Comparison of ENCODE assay signal across 8 mouse cellular contexts in the genomic region with DNA sequence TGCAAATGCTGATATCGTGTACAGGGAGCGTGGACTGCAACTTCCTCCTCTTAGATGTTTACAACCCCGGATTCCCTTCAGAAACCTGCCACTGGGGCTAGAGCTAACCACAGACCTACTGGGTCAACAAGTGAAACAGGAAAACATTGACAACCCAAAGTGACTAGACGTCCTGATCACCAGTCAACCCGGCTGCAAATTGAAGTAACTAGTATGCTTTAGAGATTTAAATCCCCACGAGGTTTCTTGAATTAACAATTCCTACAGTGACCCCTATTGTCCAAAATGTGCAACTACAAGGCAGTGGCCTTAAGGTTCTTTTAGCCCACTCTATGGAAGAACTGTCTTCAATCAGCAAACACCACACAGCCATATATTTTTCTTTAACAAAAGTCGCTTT. TPM values are rescaled to one million over a fixed set of nuclear protein-coding genes. Genes with fewer than 3 reads are reported as not detected.
DNase-seq lines count a peak whose midpoint lies in the region; ATAC-seq and TF ChIP-seq lines count a peak whose summit lies in the region.

No protein-coding gene starts in this region.

- no peaks in the 10 kb centered on the region for H3K36me3 ChIP-seq in embryonic facial prominence, embryonic 12.5 days
- no peaks in the 10 kb centered on the region for H3K36me3 ChIP-seq in limb, embryonic 11.5 days (ENCODE audit: control insufficient read depth, insufficient read depth, low read length)
- H3K36me3 ChIP-seq in midbrain, postnatal 0 days (ENCODE audit: insufficient read depth, low read length), result no peaks in the 10 kb centered on the region

- TF ChIP-seq CTCF in midbrain, postnatal 0 days (IDR thresholded peaks at IDR 0.05), result peak; percentile 84

- H3K4me1 ChIP-seq in embryonic facial prominence, embryonic 12.5 days, result no peaks in the 10 kb centered on the region
- no peaks in the 10 kb centered on the region for H3K4me1 ChIP-seq in limb, embryonic 11.5 days (ENCODE audit: control insufficient read depth, insufficient read depth, low read length)
- H3K4me1 ChIP-seq in midbrain, postnatal 0 days (ENCODE audit: insufficient read depth, low read length), result no peaks in the 10 kb centered on the region

- H3K4me3 ChIP-seq in embryonic facial prominence, embryonic 12.5 days, result no peak overlapping the region
- no peak overlapping the region for H3K4me3 ChIP-seq in limb, embryonic 11.5 days (ENCODE audit: low read depth, low read length)
- H3K4me3 ChIP-seq in midbrain, postnatal 0 days (ENCODE audit: low read depth, low read length), result no peak overlapping the region

- H3K4me2 ChIP-seq in embryonic facial prominence, embryonic 12.5 days (replicated peaks), result 0 out of 2 replicates have a peak overlapping the region, but pooled peaks have one; percentile 24
- peak overlapping the region; percentile 7; the same call in 1 of the 2 replicates for H3K4me2 ChIP-seq in limb, embryonic 11.5 days (ENCODE audit: low read depth, severe bottlenecking)
- H3K4me2 ChIP-seq in midbrain, postnatal 0 days (ENCODE audit: low read depth, low read length, poor library complexity, severe bottlenecking), result no peak overlapping the region

- H3K27ac ChIP-seq in embryonic facial prominence, embryonic 12.5 days, result no peak overlapping the region
- H3K27ac ChIP-seq in limb, embryonic 11.5 days (replicated peaks; ENCODE audit: low read depth, low read length), result no peak overlapping the region
- no peak overlapping the region for H3K27ac ChIP-seq in midbrain, postnatal 0 days (ENCODE audit: low read depth, low read length)

- H3K27me3 ChIP-seq in embryonic facial prominence, embryonic 12.5 days, result 0 out of 2 replicates have a peak, but pooled peaks cover 4% of the 10 kb centered on the region
- no peaks in the 10 kb centered on the region for H3K27me3 ChIP-seq in limb, embryonic 11.5 days (ENCODE audit: control insufficient read depth, insufficient read depth, low read length)
- no peaks in the 10 kb centered on the region for H3K27me3 ChIP-seq in midbrain, postnatal 0 days (ENCODE audit: insufficient read depth, low read length)

- WGBS in embryonic facial prominence, embryonic 12.5 days, result 18% methylated on average over 7 of the region's 7 CpGs
- WGBS in limb, embryonic 11.5 days, result 22% methylated on average over 7 of the region's 7 CpGs
- WGBS in midbrain, postnatal 0 days, result 20% methylated on average over 7 of the region's 7 CpGs

- no peaks in the 10 kb centered on the region for H3K9me3 ChIP-seq in embryonic facial prominence, embryonic 12.5 days
- H3K9me3 ChIP-seq in limb, embryonic 11.5 days (ENCODE audit: control insufficient read depth, low read length), result no peaks in the 10 kb centered on the region
- no peaks in the 10 kb centered on the region for H3K9me3 ChIP-seq in midbrain, postnatal 0 days (ENCODE audit: low read length)

- intact Hi-C loops in left cerebral cortex, postnatal 36 days (cut with DNase I), result loop anchor here (5.0 to 10.0 kb wide), 2 partner anchors 144 to 367 kb away; a partner anchor contains a TSS
- intact Hi-C loops in heart, postnatal 36 days (cut with DNase I), result loop anchor here (1.0 to 5.0 kb wide), 6 partner anchors 43 to 364 kb away; a partner anchor contains a TSS

- H3K9ac ChIP-seq in embryonic facial prominence, embryonic 12.5 days, result no peak overlapping the region
- H3K9ac ChIP-seq in limb, embryonic 11.5 days (ENCODE audit: low read length), result no peak overlapping the region
- no peak overlapping the region for H3K9ac ChIP-seq in midbrain, postnatal 0 days (replicated peaks; ENCODE audit: low read length, poor library complexity, severe bottlenecking)

- ATAC-seq in embryonic facial prominence, embryonic 12.5 days (ENCODE audit: insufficient number of reproducible peaks, insufficient read depth, low FRiP score, low TSS enrichment), result no peak
- ATAC-seq in limb, embryonic 11.5 days (ENCODE audit: insufficient number of reproducible peaks, low FRiP score, low TSS enrichment, low read depth), result no peak
- ATAC-seq in midbrain, postnatal 0 days (ENCODE audit: low FRiP score), result no peak

- peak; percentile 33 to 62 for DNase-seq in left cerebral cortex, adult 18-20 months (ENCODE audit: low spot score in 2 of 2)
- no peak for DNase-seq in left cerebral cortex, postnatal 36 days (ENCODE audit: low spot score in 2 of 2)
- DNase-seq in MN1 (ENCODE audit: low spot score), result peak; percentile 82
- peak; percentile 56 to 68 for DNase-seq in heart, postnatal 36 days
- peak; percentile 76 for DNase-seq in limb, embryonic 11.5 days (ENCODE audit: low spot score)
- peak; percentile 87 for DNase-seq in midbrain, postnatal 0 days (ENCODE audit: low spot score)
- no peak for DNase-seq in urinary bladder, postnatal 10 days (ENCODE audit: low spot score)

RNA-seq across cellular contexts. Expression of a gene that starts 16.7 kb away (rescaled TPM):
- total RNA-seq in left cerebral cortex, adult 18-20 months (2021), result 10 to 100 TPM; 11.5 to 11.6 TPM
- total RNA-seq in left cerebral cortex, postnatal 36 days (2021), result 10 to 100 TPM in 1 of 2 experiments, 1 to 10 TPM in 1; 7.8 to 11.8 TPM
- 14.4 and 16.6 TPM in 2 replicates for polyA plus RNA-seq in embryonic facial prominence, embryonic 12.5 days (2016; fragmentation: Nextera tagmentation; extraction: Ambion mirVana)
- 10 to 100 TPM; 12.3 to 13.3 TPM for total RNA-seq in heart, postnatal 36 days (2021)
- polyA plus RNA-seq in limb, embryonic 11.5 days (2014; fragmentation: Nextera tagmentation; extraction: Ambion mirVana), result 13.2 and 15.1 TPM in 2 replicates
- 4.1 and 4.5 TPM in 2 replicates for total RNA-seq in midbrain, postnatal 0 days (2014; rRNA removed)
- 25.6 and 25.9 TPM in 2 replicates for polyA plus RNA-seq in midbrain, postnatal 0 days (2015; fragmentation: Nextera tagmentation; extraction: Ambion mirVana)

RNA-seq across cellular contexts. Expression of a gene that starts 25.0 kb away (rescaled TPM):
- 10 to 100 TPM; 52.3 to 58.5 TPM for total RNA-seq in left cerebral cortex, adult 18-20 months (2021)
- 10 to 100 TPM; 48.9 to 52.9 TPM for total RNA-seq in left cerebral cortex, postnatal 36 days (2021)
- polyA plus RNA-seq in embryonic facial prominence, embryonic 12.5 days (2016; fragmentation: Nextera tagmentation; extraction: Ambion mirVana), result 48.4 and 50.9 TPM in 2 replicates
- total RNA-seq in heart, postnatal 36 days (2021), result 1 to 10 TPM; 4.6 to 5.1 TPM
- 37.0 and 38.0 TPM in 2 replicates for polyA plus RNA-seq in limb, embryonic 11.5 days (2014; fragmentation: Nextera tagmentation; extraction: Ambion mirVana)
- 58.4 and 79.8 TPM in 2 replicates for total RNA-seq in midbrain, postnatal 0 days (2014; rRNA removed)
- 58.8 and 60.0 TPM in 2 replicates for polyA plus RNA-seq in midbrain, postnatal 0 days (2015; fragmentation: Nextera tagmentation; extraction: Ambion mirVana)

RNA-seq across cellular contexts. Expression of a gene that starts 31.2 kb away (rescaled TPM):
- under 1 TPM in 1 of 2 experiments, not detected in 1; 0.21 TPM for total RNA-seq in left cerebral cortex, adult 18-20 months (2021)
- total RNA-seq in left cerebral cortex, postnatal 36 days (2021), result not detected
- 0.47 and 0.55 TPM in 2 replicates for polyA plus RNA-seq in embryonic facial prominence, embryonic 12.5 days (2016; fragmentation: Nextera tagmentation; extraction: Ambion mirVana)
- total RNA-seq in heart, postnatal 36 days (2021), result not detected
- 1.6 and 1.8 TPM in 2 replicates for polyA plus RNA-seq in limb, embryonic 11.5 days (2014; fragmentation: Nextera tagmentation; extraction: Ambion mirVana)
- total RNA-seq in midbrain, postnatal 0 days (2014; rRNA removed), result 0.28 TPM in 1 of 2 replicates, not detected in the other
- polyA plus RNA-seq in midbrain, postnatal 0 days (2015; fragmentation: Nextera tagmentation; extraction: Ambion mirVana), result 0.26 and 0.28 TPM in 2 replicates

RNA-seq across cellular contexts. Expression of a gene that starts 43.6 kb away (rescaled TPM):
- 100 to 1,000 TPM; 279 to 320 TPM for total RNA-seq in left cerebral cortex, adult 18-20 months (2021)
- 100 to 1,000 TPM; 237 to 250 TPM for total RNA-seq in left cerebral cortex, postnatal 36 days (2021)
- 45.2 and 46.5 TPM in 2 replicates for polyA plus RNA-seq in embryonic facial prominence, embryonic 12.5 days (2016; fragmentation: Nextera tagmentation; extraction: Ambion mirVana)
- 100 to 1,000 TPM; 265 to 324 TPM for total RNA-seq in heart, postnatal 36 days (2021)
- 32.8 and 33.9 TPM in 2 replicates for polyA plus RNA-seq in limb, embryonic 11.5 days (2014; fragmentation: Nextera tagmentation; extraction: Ambion mirVana)
- total RNA-seq in midbrain, postnatal 0 days (2014; rRNA removed), result 105 and 142 TPM in 2 replicates
- 293 and 371 TPM in 2 replicates for polyA plus RNA-seq in midbrain, postnatal 0 days (2015; fragmentation: Nextera tagmentation; extraction: Ambion mirVana)

Comparison
In these comparisons a context has a peak if more than half of its experiments do, and no peak if none do; other contexts are left out.
1. DNase-seq: peak in left cerebral cortex, adult 18-20 months (2 of 2), MN1 (single experiment), heart, postnatal 36 days (2 of 2), limb, embryonic 11.5 days (single experiment) and midbrain, postnatal 0 days (single experiment); none in left cerebral cortex, postnatal 36 days (0 of 2) and urinary bladder, postnatal 10 days (single experiment).